Mouse (Mus musculus): ENCODE measurements around the gene Fbxo44.
"Not testable (repeated sequence)": the region's sequence is repeated elsewhere in the genome, so short reads cannot be mapped to it uniquely, and the experiment has no call there.

The Fbxo44 gene

GRCm38 (mm10) chr4:148185819-148186218, 25.5 kb upstream of the Fbxo44 start:
- H3K4me1 ChIP-seq (replicated peaks; ENCODE audit: low read depth, low read length), result peaks cover 41% of the 10 kb centered on the region
- TF ChIP-seq CTCF (conservative IDR thresholded peaks at IDR 0.05; ENCODE audit: low read length) (peak; percentile 83), POU5F1 (IDR thresholded peaks at IDR 0.05; ENCODE audit: borderline replicate concordance, low read length) (no peak), NANOG (IDR thresholded peaks at IDR 0.05; ENCODE audit: borderline replicate concordance, low read length) (no peak)
- peak overlapping the region; percentile 35; the same call in 1 of the 2 replicates for H3K4me3 ChIP-seq (replicated peaks; ENCODE audit: low read length)
- H3K36me3 ChIP-seq (ENCODE audit: insufficient read depth, low read length), result no peaks in the 10 kb centered on the region
- no peaks in the 10 kb centered on the region for H3K9me3 ChIP-seq (ENCODE audit: low read length)
- H3K27me3 ChIP-seq (ENCODE audit: insufficient read depth, low read length), result no peaks in the 10 kb centered on the region

- H3K4me1 ChIP-seq (replicated peaks; ENCODE audit: low read depth, low read length), result peaks cover 40% of the 10 kb centered on the region
- H3K9me3 ChIP-seq (ENCODE audit: low read length), result no peaks in the 10 kb centered on the region
- H3K36me3 ChIP-seq (ENCODE audit: insufficient read depth, low read length), result no peaks in the 10 kb centered on the region
- H3K4me3 ChIP-seq (replicated peaks; ENCODE audit: low read length), result peak overlapping the region; percentile 43; the same call in 1 of the 2 replicates
- TF ChIP-seq CTCF (conservative IDR thresholded peaks at IDR 0.05; ENCODE audit: low read length) (no peak), NANOG (IDR thresholded peaks at IDR 0.05; ENCODE audit: borderline replicate concordance, low read length) (no peak), POU5F1 (IDR thresholded peaks at IDR 0.05; ENCODE audit: borderline replicate concordance, low read length) (no peak)
- 0 out of 2 replicates have a peak, but pooled peaks cover under 1% of the 10 kb centered on the region for H3K27me3 ChIP-seq (ENCODE audit: insufficient read depth, low read length)
These were observed 24.3 kb upstream of the Fbxo44 start for GRCm38 (mm10) chr4:148184564-148184963.

GRCm38 (mm10) chr4:148182363-148182762, 22.1 kb upstream of the Fbxo44 start:
- peaks cover 14% of the 10 kb centered on the region for H3K27me3 ChIP-seq (ENCODE audit: insufficient read depth, low read length)
- H3K4me1 ChIP-seq (replicated peaks; ENCODE audit: low read depth, low read length), result peaks cover 38% of the 10 kb centered on the region
- H3K9me3 ChIP-seq (ENCODE audit: low read length), result no peaks in the 10 kb centered on the region
- no peaks in the 10 kb centered on the region for H3K36me3 ChIP-seq (ENCODE audit: insufficient read depth, low read length)
- 0 out of 2 replicates have a peak overlapping the region, but pooled peaks have one; percentile 17 for H3K4me3 ChIP-seq (replicated peaks; ENCODE audit: low read length)
- TF ChIP-seq CTCF (conservative IDR thresholded peaks at IDR 0.05; ENCODE audit: low read length), result no peak
- no peak for TF ChIP-seq POU5F1 (IDR thresholded peaks at IDR 0.05; ENCODE audit: borderline replicate concordance, low read length)
- no peak for TF ChIP-seq NANOG (IDR thresholded peaks at IDR 0.05; ENCODE audit: borderline replicate concordance, low read length)

- no peak overlapping the region for H3K4me3 ChIP-seq (replicated peaks; ENCODE audit: low read length)
- peaks cover 20% of the 10 kb centered on the region for H3K27me3 ChIP-seq (ENCODE audit: insufficient read depth, low read length)
- TF ChIP-seq POU5F1 (IDR thresholded peaks at IDR 0.05; ENCODE audit: borderline replicate concordance, low read length) (no peak), CTCF (conservative IDR thresholded peaks at IDR 0.05; ENCODE audit: low read length) (no peak), NANOG (IDR thresholded peaks at IDR 0.05; ENCODE audit: borderline replicate concordance, low read length) (no peak)
- H3K9me3 ChIP-seq (ENCODE audit: low read length), result no peaks in the 10 kb centered on the region
- H3K36me3 ChIP-seq (ENCODE audit: insufficient read depth, low read length), result no peaks in the 10 kb centered on the region
- H3K4me1 ChIP-seq (replicated peaks; ENCODE audit: low read depth, low read length), result peaks cover 38% of the 10 kb centered on the region
These were observed 21.2 kb upstream of the Fbxo44 start for GRCm38 (mm10) chr4:148181483-148181882.

- no peaks in the 10 kb centered on the region for H3K36me3 ChIP-seq (ENCODE audit: insufficient read depth, low read length)
- TF ChIP-seq NANOG (IDR thresholded peaks at IDR 0.05; ENCODE audit: borderline replicate concordance, low read length) (no peak), CTCF (conservative IDR thresholded peaks at IDR 0.05; ENCODE audit: low read length) (no peak), POU5F1 (IDR thresholded peaks at IDR 0.05; ENCODE audit: borderline replicate concordance, low read length) (no peak)
These were observed 17.4 kb upstream of the Fbxo44 start for GRCm38 (mm10) chr4:148177716-148178115.

GRCm38 (mm10) chr4:148176603-148177002, 16.3 kb upstream of the Fbxo44 start:
- not testable (repeated sequence) for H3K4me3 ChIP-seq (replicated peaks; ENCODE audit: low read length); H3K36me3 ChIP-seq (ENCODE audit: insufficient read depth, low read length); H3K9me3 ChIP-seq (ENCODE audit: low read length)
- H3K27me3 ChIP-seq (ENCODE audit: insufficient read depth, low read length), result peaks cover 68% of the 10 kb centered on the region
- peaks cover 17% of the 10 kb centered on the region for H3K4me1 ChIP-seq (replicated peaks; ENCODE audit: low read depth, low read length)

More at GRCm38 (mm10) chr4:148177716-148178115, 17.4 kb upstream of the Fbxo44 start:
- H3K27me3 ChIP-seq (ENCODE audit: insufficient read depth, low read length), result peaks cover 58% of the 10 kb centered on the region
- peaks cover 28% of the 10 kb centered on the region for H3K4me1 ChIP-seq (replicated peaks; ENCODE audit: low read depth, low read length)
- H3K9me3 ChIP-seq (ENCODE audit: low read length), result no peaks in the 10 kb centered on the region
- no peak overlapping the region for H3K4me3 ChIP-seq (replicated peaks; ENCODE audit: low read length)

GRCm38 (mm10) chr4:148174495-148174862, 14.2 kb upstream of the Fbxo44 start:
- no peaks in the 10 kb centered on the region for H3K9me3 ChIP-seq (ENCODE audit: low read length)
- peaks cover 70% of the 10 kb centered on the region for H3K27me3 ChIP-seq (ENCODE audit: insufficient read depth, low read length)
- peaks cover 28% of the 10 kb centered on the region for H3K4me1 ChIP-seq (replicated peaks; ENCODE audit: low read depth, low read length)
- no peaks in the 10 kb centered on the region for H3K36me3 ChIP-seq (ENCODE audit: insufficient read depth, low read length)
- no peak for TF ChIP-seq POU5F1 (IDR thresholded peaks at IDR 0.05; ENCODE audit: borderline replicate concordance, low read length)
- no peak for TF ChIP-seq CTCF (conservative IDR thresholded peaks at IDR 0.05; ENCODE audit: low read length)
- no peak for TF ChIP-seq NANOG (IDR thresholded peaks at IDR 0.05; ENCODE audit: borderline replicate concordance, low read length)
- H3K4me3 ChIP-seq (replicated peaks; ENCODE audit: low read length), result peak overlapping the region; percentile 68

- Histone ChIP-seq H3K4me3 (replicated peaks; ENCODE audit: low read length) (peak overlapping the region; percentile 68), H3K9me3 (ENCODE audit: low read length) (no peaks in the 10 kb centered on the region), H3K27me3 (ENCODE audit: insufficient read depth, low read length) (peaks cover 64% of the 10 kb centered on the region), H3K4me1 (replicated peaks; ENCODE audit: low read depth, low read length) (peaks cover 32% of the 10 kb centered on the region), H3K36me3 (ENCODE audit: insufficient read depth, low read length) (no peaks in the 10 kb centered on the region)
- TF ChIP-seq CTCF (conservative IDR thresholded peaks at IDR 0.05; ENCODE audit: low read length) (no peak), POU5F1 (IDR thresholded peaks at IDR 0.05; ENCODE audit: borderline replicate concordance, low read length) (no peak), NANOG (IDR thresholded peaks at IDR 0.05; ENCODE audit: borderline replicate concordance, low read length) (no peak)
These were observed 13.7 kb upstream of the Fbxo44 start for GRCm38 (mm10) chr4:148173811-148174494.

GRCm38 (mm10) chr4:148171261-148171660, 11.0 kb upstream of the Fbxo44 start:
- H3K4me3 ChIP-seq (replicated peaks; ENCODE audit: low read length), result no peak overlapping the region
- no peaks in the 10 kb centered on the region for H3K36me3 ChIP-seq (ENCODE audit: insufficient read depth, low read length)
- H3K27me3 ChIP-seq (ENCODE audit: insufficient read depth, low read length), result peaks cover 50% of the 10 kb centered on the region
- H3K4me1 ChIP-seq (replicated peaks; ENCODE audit: low read depth, low read length), result peaks cover 44% of the 10 kb centered on the region
- TF ChIP-seq NANOG (IDR thresholded peaks at IDR 0.05; ENCODE audit: borderline replicate concordance, low read length) (no peak), CTCF (conservative IDR thresholded peaks at IDR 0.05; ENCODE audit: low read length) (no peak), POU5F1 (IDR thresholded peaks at IDR 0.05; ENCODE audit: borderline replicate concordance, low read length) (no peak)
- H3K9me3 ChIP-seq (ENCODE audit: low read length), result no peaks in the 10 kb centered on the region
